ENCODE assay signal across 15 mouse cellular contexts in genomic region chrX:142409338-142409737, GRCm38 (mm10).
"Had no signal": no experiment of that assay in that cellular context is flagged by ENCODE, and none has a peak within 500 bp of the region (broad histone marks: within the 10 kb centered on the region; RNA-seq: fewer than 3 reads in every experiment).

No protein-coding gene starts in this region.

- H3K4me3 ChIP-seq: limb, embryonic 15.5 days; liver, embryonic 15.5 days; midbrain, embryonic 13.5 days; neural tube, embryonic 12.5 days had no signal

- H3K27ac ChIP-seq: limb, embryonic 15.5 days; liver, embryonic 15.5 days; midbrain, embryonic 13.5 days; neural tube, embryonic 12.5 days; stomach, postnatal 0 days had no signal

- H3K4me2 ChIP-seq: limb, embryonic 15.5 days; liver, embryonic 15.5 days; lung, embryonic 14.5 days; midbrain, embryonic 13.5 days; neural tube, embryonic 12.5 days had no signal

- H3K9me3 ChIP-seq: limb, embryonic 15.5 days; liver, embryonic 15.5 days; midbrain, embryonic 13.5 days; neural tube, embryonic 12.5 days had no signal

- H3K27me3 ChIP-seq: limb, embryonic 15.5 days; liver, embryonic 15.5 days; neural tube, embryonic 12.5 days had no signal

- DNase-seq: kidney, adult 8-10 months; kidney, postnatal 25 days; layer of hippocampus, adult 9-11 months; layer of hippocampus, postnatal 36 days; lung, embryonic 14.5 days; lung, postnatal 10 days; lung, postnatal 4 days; right cerebral cortex, postnatal 25 days; thymus, postnatal 4 days had no signal

- H3K9ac ChIP-seq: limb, embryonic 15.5 days; liver, embryonic 15.5 days; lung, embryonic 14.5 days; midbrain, embryonic 13.5 days; neural tube, embryonic 12.5 days had no signal

- H3K36me3 ChIP-seq: limb, embryonic 15.5 days; liver, embryonic 15.5 days; midbrain, embryonic 13.5 days; neural tube, embryonic 12.5 days had no signal

- ATAC-seq: intestine, postnatal 0 days; midbrain, embryonic 13.5 days had no signal

- H3K4me1 ChIP-seq: limb, embryonic 15.5 days; midbrain, embryonic 13.5 days; neural tube, embryonic 12.5 days had no signal
